Mouse (Mus musculus) lung, embryonic 16.5 days (tissue): ENCODE data around the gene Gm6657. TPM values are rescaled to one million over a fixed set of nuclear protein-coding genes. Genes with fewer than 3 reads are reported as not detected.
A peak's percentile ranks its signal among the peaks of the same experiment; 100 is the strongest.

Experiments used
- ATAC-seq: fragments of 200-750 bp; cut with Nextera tagmentation; 2 replicates; pipeline ENCODE4 v1.8.0; 2017; ENCODE audit warnings: low read depth, mild to moderate bottlenecking, moderate library complexity
- H3K27ac ChIP-seq: fragments of 300-500 bp; sonication (generic); 2 replicates; pipeline ENCODE4 v1.5.1; 2014; ENCODE audit warnings: mild to moderate bottlenecking, control low read depth, low read length
- H3K27me3 ChIP-seq: fragments of 300-500 bp; sonication (generic); 2 replicates; pipeline ENCODE4 v1.6.1; 2014; ENCODE audit warnings: low read depth, low read length, mixed read lengths; ENCODE audit not compliant: control insufficient read depth, insufficient read depth
- H3K36me3 ChIP-seq: fragments of 300-500 bp; sonication (generic); 2 replicates; pipeline ENCODE4 v1.6.1; 2014; ENCODE audit warnings: low read length; ENCODE audit not compliant: control insufficient read depth, insufficient read depth
- H3K4me1 ChIP-seq: fragments of 300-500 bp; sonication (generic); replicated peaks from 2 replicates; pipeline ENCODE4 v1.6.1; 2014; ENCODE audit warnings: low read length, mixed read lengths; ENCODE audit not compliant: control insufficient read depth, insufficient read depth
- H3K4me2 ChIP-seq: fragments of 300-500 bp; sonication (generic); 2 replicates; pipeline ENCODE4 v1.6.1; 2014; ENCODE audit warnings: low read depth, low read length, control low read depth
- H3K4me3 ChIP-seq: fragments of 300-500 bp; sonication (generic); 2 replicates; pipeline ENCODE4 v1.5.1; 2014; ENCODE audit warnings: mild to moderate bottlenecking, low read length, control low read depth
- H3K9ac ChIP-seq: fragments of 300-500 bp; sonication (generic); 2 replicates; pipeline ENCODE4 v1.6.1; 2014; ENCODE audit warnings: low read length, control low read depth
- H3K9me3 ChIP-seq: fragments of 300-500 bp; sonication (generic); 2 replicates; pipeline ENCODE4 v1.6.1; 2016; ENCODE audit warnings: low read length; ENCODE audit not compliant: control insufficient read depth
- WGBS: fragments of 180-500 bp; shearing (Covaris S2); extraction: QIAGEN DNeasy Blood & Tissue Kit; methylation state at CpG from one replicate; pipeline ENCODE4 v1.1.7; 2014; 5-methylcytosine and 5-hydroxymethylcytosine counted together
- polyA plus RNA-seq: library from polyadenylated mRNA; unstranded; fragments of >200 nt; fragmentation: Nextera tagmentation; extraction: Ambion mirVana; gene quantifications from 2 replicates; pipeline ENCODE4 v1.2.1, GENCODE M21; 2015

The Gm6657 gene
- polyA plus RNA-seq, 1 experiment from 2014 or later = not detected

DNA sequence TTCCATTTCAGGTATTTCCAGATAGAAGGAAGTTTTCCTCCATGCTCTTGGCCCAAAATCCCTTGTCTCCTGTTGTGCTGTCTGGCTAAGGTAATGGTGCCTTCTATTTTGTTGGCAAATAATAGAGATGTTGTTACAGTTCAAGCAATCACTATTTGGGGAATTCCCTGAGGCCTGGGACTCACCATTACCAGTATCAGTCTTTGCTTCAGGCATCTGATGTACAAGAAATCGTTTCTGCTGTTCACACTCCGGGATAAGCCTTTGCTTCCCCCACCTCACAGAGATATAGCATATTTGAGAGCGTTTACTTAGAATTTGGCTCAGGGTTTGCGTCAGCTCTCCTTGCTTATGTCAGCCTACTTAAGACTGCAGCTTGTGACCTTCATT lies 12.5 kb downstream of the Gm6657 start:
- H3K4me2 ChIP-seq = peak overlapping the region; percentile 47; the same call in 1 of the 2 replicates

DNA sequence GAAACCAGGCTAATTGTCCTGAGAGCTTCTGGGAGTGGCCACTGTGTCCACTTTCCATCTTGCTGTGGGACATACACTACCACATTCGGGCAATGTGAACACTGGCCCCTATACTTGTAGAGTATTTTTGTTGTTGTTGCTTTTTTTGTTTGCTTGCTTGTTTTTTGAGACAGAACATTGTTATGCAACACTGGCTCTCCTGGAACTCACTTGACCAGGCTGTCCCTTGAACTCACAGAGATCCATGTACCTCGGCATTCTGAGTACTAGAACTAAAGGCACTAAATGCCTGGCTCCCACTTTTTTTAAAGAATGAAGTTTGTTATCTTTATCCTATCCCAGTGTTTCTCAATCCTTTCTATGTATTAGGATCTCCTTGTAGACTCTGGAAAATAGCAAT lies 15.8 kb downstream of the Gm6657 start:
- no peak for ATAC-seq
- Histone ChIP-seq H3K4me2 (no peak overlapping the region), H3K36me3 (no peaks in the 10 kb centered on the region), H3K9me3 (no peaks in the 10 kb centered on the region), H3K4me1 (no peaks in the 10 kb centered on the region), H3K9ac (no peak overlapping the region), H3K27ac (no peak overlapping the region), H3K4me3 (no peak overlapping the region), H3K27me3 (no peaks in the 10 kb centered on the region)
- WGBS = 78% methylated on average over 2 of the region's 2 CpGs

More for the DNA sequence above, 12.5 kb downstream of the Gm6657 start:
- Histone ChIP-seq H3K9ac (no peak overlapping the region), H3K4me3 (no peak overlapping the region), H3K27me3 (no peaks in the 10 kb centered on the region), H3K27ac (peak overlapping the region; percentile 18), H3K36me3 (no peaks in the 10 kb centered on the region), H3K9me3 (no peaks in the 10 kb centered on the region), H3K4me1 (no peaks in the 10 kb centered on the region)
- 0 out of 2 replicates have a peak, but pooled peaks have one; percentile 12 for ATAC-seq
- 45% methylated on average over 4 of the region's 4 CpGs for WGBS

DNA sequence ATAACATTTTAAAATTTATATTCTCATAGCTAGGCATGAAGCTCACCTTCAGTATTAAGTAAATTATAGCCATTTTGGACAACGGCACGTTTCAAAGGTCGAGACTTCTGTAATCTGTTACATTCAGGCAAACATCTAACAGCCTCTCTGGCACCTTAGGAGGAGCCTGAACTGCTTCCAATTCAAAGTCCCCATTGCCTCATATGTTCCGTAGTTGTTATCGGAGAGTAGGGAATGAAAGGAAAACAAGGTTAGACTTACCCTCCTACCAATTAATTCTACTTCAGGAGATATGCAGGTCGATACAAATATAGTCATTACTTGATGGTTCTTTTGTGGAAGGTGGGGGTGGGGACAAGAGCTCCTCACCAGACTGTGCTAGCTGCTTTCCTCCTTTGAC lies 21.4 kb downstream of the Gm6657 start:
- Histone ChIP-seq H3K27ac (no peak overlapping the region), H3K36me3 (no peaks in the 10 kb centered on the region), H3K9me3 (no peaks in the 10 kb centered on the region), H3K9ac (no peak overlapping the region), H3K27me3 (no peaks in the 10 kb centered on the region), H3K4me1 (no peaks in the 10 kb centered on the region), H3K4me2 (no peak overlapping the region), H3K4me3 (no peak overlapping the region)
- 69% methylated on average over 6 of the region's 6 CpGs for WGBS
- no peak for ATAC-seq

DNA sequence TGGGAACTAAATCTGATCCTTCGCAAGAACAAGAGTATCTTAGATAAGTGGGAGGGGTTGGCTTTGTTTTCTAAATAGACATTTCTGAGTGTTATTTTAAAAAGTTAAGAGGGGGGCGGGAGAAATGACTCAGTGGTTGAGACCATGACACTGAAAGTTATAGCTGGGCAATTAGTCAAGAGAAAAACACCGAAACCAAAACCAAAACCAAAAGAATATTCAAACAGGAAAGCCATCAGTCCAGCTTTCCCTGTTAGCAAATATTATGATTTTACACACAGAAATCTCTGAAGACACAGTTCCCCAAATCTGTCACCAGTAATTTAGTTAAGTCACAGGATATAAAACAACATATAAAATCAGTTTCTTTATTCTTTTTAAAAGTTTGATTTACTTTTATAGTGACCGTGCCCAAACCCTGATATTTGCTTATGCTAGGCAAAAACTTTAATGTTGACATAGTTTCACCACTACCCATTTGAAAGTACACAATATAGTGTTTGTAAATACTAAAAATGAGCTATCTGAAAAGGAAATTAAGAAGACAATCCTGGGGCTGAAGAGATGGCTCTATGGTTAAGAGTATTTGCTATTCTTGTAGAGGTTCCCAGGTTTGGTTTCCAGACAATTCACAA lies 25.3 kb downstream of the Gm6657 start:
- Histone ChIP-seq H3K4me1 (no peaks in the 10 kb centered on the region), H3K4me3 (no peak overlapping the region), H3K27ac (no peak overlapping the region), H3K4me2 (no peak overlapping the region), H3K27me3 (no peaks in the 10 kb centered on the region), H3K36me3 (no peaks in the 10 kb centered on the region), H3K9me3 (no peaks in the 10 kb centered on the region), H3K9ac (no peak overlapping the region)
- WGBS = 73% methylated on average over 4 of the region's 4 CpGs
- ATAC-seq = no peak

DNA sequence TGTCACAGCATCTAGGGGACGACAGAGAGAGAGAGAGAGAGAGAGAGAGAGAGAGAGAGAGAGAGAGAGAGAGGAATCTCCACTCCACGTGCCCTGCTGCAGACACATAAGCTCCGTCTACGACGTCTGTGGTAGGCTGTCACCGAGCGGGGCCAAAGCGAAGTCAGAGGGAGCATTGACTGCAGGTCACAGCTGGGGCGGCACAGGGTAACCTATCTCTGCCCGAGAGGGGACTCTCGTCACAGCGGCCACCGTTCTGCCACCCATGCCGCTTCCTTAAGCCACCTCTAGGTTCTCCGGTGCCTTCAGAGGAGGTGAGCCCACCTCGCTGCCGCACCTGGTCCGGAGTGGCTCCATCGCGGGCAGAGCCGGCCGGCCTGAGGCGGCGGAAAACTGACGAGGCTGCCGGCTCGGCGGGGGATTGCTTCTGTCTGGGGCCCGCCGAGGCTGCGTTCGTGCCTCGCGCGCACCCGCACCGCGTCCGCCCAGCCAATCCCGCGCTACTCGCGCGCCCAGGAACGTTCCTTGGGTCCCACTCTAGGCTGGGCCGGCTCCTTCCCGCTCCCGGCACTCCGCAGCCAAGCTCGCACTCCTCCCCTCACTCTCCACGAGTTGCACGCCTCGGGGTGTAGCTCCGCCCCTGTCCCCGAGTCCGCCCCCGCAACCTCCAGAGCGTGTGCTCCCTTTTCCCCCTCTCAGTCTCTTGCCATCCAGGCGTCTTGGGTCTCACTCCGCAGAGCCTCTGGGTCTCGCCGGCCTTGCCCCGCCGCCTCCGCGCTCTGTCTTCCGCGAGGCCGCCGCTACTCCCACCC lies 31.9 kb downstream of the Gm6657 start, which contains the start of gene Gphn:
TSS of gene Gphn (plus strand) at position 673 of the 812 bp plus-strand sequence.
- Histone ChIP-seq H3K36me3 (no peaks in the 10 kb centered on the region), H3K27me3 (no peaks in the 10 kb centered on the region), H3K9me3 (no peaks in the 10 kb centered on the region), H3K4me3 (peak within 1 kb of the TSS; percentile 98), H3K27ac (peak within 1 kb of the TSS; percentile 99), H3K4me1 (peaks cover 3% of the 10 kb centered on the region; the same call in 1 of the 2 replicates), H3K4me2 (peak within 1 kb of the TSS; percentile 72), H3K9ac (peak within 1 kb of the TSS; percentile 88)
- WGBS = 0% methylated on average over 68 of the region's 70 CpGs
- ATAC-seq = peak; percentile 97

DNA sequence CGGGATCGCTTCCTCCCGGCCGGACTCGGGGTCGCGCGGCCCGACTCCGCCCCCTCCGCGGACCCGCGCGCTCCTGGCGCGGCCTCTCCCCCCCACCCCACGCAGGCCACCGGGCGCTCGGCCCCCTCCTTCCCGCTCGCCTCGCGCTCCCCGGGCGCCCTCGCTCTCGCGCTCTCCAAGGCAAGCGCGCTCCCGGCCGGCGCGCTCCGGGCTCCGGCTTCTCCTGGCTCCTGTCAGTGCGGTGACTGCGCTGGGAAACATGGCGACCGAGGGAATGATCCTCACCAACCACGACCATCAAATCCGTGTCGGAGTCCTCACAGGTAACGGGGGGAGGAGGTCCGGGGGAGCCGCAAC lies 32.5 kb downstream of the Gm6657 start:
- peak overlapping the region; percentile 98 for H3K4me3 ChIP-seq
- H3K4me1 ChIP-seq = peaks cover 3% of the 10 kb centered on the region; the same call in 1 of the 2 replicates
- H3K27me3 ChIP-seq = no peaks in the 10 kb centered on the region
- ATAC-seq = peak; percentile 90
- WGBS = 1% methylated on average over 41 of the region's 48 CpGs
- no peaks in the 10 kb centered on the region for H3K9me3 ChIP-seq
- no peaks in the 10 kb centered on the region for H3K36me3 ChIP-seq
- peak overlapping the region; percentile 72 for H3K4me2 ChIP-seq
- peak overlapping the region; percentile 99 for H3K27ac ChIP-seq
- H3K9ac ChIP-seq = peak overlapping the region; percentile 88

DNA sequence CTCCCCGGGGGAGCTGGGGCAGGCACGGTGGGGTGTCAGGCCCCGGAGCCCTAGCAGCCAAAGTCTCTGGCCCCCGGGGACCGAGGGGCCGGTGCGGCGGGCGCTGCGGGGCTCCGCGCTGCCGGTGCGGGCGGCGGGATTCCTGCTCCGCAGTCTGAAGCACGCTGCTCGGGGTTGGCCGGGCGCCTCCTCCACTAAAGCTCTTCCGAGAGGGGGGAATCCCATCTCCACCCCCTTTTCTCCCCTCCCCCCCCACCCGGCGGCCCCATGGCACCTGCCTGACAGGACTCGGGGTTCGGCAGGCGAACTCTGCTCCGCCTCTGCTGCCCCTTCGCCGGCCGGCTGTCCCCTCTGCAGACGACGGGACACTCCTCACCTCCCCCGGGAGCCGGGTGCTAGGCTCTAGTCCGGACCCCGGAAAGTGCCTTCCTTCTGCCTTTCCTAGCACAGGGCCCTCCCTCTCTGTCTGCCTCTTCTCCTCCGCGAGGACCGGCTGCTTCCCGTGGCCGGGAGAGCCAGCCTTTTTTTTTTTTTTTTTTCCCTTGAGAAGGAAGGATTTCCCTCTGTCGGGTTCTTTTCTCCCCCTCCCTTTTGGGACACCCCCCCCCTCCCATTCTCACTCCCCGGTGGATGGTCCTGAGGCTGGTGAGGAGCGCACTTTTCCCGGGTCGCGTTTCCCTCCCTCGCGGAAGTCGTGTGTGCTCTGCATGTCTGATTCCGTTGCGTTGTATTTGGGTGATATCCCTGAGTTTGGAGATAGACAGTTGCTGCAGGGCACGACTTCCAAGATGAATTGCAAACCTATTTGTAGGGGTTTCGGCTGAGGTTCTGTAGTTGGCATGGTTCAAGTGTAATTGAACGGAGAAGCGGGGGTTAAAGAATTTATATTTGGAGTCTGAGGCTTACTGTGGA lies 33.2 kb downstream of the Gm6657 start:
- H3K4me2 ChIP-seq = peak overlapping the region; percentile 72
- peak; percentile 23 for ATAC-seq
- peak overlapping the region; percentile 99 for H3K27ac ChIP-seq
- H3K9ac ChIP-seq = peak overlapping the region; percentile 88
- peaks cover 3% of the 10 kb centered on the region; the same call in 1 of the 2 replicates for H3K4me1 ChIP-seq
- no peaks in the 10 kb centered on the region for H3K27me3 ChIP-seq
- no peaks in the 10 kb centered on the region for H3K9me3 ChIP-seq
- peak overlapping the region; percentile 98 for H3K4me3 ChIP-seq
- WGBS = under 1% methylated on average over 55 of the region's 57 CpGs
- H3K36me3 ChIP-seq = no peaks in the 10 kb centered on the region

DNA sequence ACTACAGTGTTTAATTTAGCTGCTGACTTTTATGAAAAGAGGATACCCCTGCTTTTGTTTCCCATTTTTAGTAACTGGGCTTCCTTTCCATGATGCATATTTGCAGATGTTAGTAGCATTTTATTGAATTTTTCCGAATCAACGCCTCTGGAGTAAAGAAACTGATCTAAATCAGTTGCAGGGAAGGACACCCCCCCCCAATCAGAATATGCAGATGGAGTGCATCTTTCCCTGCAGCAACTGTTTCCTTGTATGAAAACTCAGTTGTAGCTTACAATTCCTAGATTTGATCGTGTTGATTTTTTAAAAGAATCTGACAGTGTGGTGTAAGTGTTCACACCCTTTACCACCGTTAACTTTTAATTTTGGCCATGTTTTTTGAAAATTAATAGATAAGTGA lies 34.1 kb downstream of the Gm6657 start:
- H3K27me3 ChIP-seq = no peaks in the 10 kb centered on the region
- H3K9ac ChIP-seq = no peak overlapping the region
- ATAC-seq = no peak
- H3K4me1 ChIP-seq = peaks cover 3% of the 10 kb centered on the region; the same call in 1 of the 2 replicates
- no peak overlapping the region for H3K27ac ChIP-seq
- 57% methylated on average over 4 of the region's 4 CpGs for WGBS
- no peaks in the 10 kb centered on the region for H3K9me3 ChIP-seq
- H3K4me3 ChIP-seq = peak overlapping the region; percentile 3; the same call in 1 of the 2 replicates
- peak overlapping the region; percentile 72 for H3K4me2 ChIP-seq
- no peaks in the 10 kb centered on the region for H3K36me3 ChIP-seq
